Mouse (Mus musculus) heart, postnatal 0 days (tissue): ENCODE results near the gene Cops9.

ENCODE experiments used
- CTCF ChIP-seq: IDR thresholded peaks from 2 replicates; pipeline ENCODE4 v1.5.1; 2016; ENCODE audit warnings: antibody characterized with exemption, control low read depth, low read depth
- EP300 ChIP-seq: IDR thresholded peaks from 2 replicates; pipeline ENCODE4 v1.6.1; 2016; ENCODE audit warnings: antibody characterized with exemption, low read depth

- TF ChIP-seq CTCF (no peak), EP300 (no peak)
Observed at GRCm38 (mm10) chr1:92669430-92669829, 27.6 kb upstream of the Cops9 start.
